Mouse (Mus musculus): ENCODE results near the gene Atp1a1. TPM values are rescaled to one million over a fixed set of nuclear protein-coding genes. Genes with fewer than 3 reads are reported as not detected.

Gene Atp1a1
- total and polyA plus RNA-seq, 2 experiments from 2014 or later, result 56.7 to 235 TPM

DNA sequence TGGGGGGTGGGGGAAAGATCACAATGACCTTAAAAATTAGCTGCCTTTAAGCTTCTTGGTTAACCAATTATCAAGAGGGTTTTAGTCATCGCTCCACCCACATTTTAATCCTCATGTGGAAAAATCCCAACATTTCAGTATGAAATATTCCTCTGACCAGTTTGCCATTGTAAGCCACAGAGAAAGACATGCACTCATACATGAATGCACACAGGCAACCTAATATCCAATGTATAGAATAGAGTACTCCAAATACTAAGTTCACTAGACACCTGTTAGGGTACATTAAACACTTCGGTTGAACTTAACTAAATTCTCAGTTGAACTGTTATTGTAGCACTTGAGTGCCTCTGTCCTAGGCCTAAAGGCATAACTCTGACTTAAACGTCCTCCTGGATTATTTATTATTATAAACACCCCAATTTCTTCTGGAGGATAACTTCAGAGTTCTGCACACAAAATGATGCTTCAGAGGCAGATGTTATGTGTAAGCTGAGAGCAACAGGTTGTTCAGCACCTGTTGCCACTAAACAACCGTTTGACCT is 1.9 kb downstream of the Atp1a1 start:
- Histone ChIP-seq H3K9ac (replicated peaks; ENCODE audit: low read length, poor library complexity, severe bottlenecking) (0 out of 2 replicates have a peak overlapping the region, but pooled peaks have one; percentile 98), H3K9me3 (ENCODE audit: low read length) (no peaks in the 10 kb centered on the region)
- 80% methylated on average over 4 of the region's 4 CpGs for WGBS

DNA sequence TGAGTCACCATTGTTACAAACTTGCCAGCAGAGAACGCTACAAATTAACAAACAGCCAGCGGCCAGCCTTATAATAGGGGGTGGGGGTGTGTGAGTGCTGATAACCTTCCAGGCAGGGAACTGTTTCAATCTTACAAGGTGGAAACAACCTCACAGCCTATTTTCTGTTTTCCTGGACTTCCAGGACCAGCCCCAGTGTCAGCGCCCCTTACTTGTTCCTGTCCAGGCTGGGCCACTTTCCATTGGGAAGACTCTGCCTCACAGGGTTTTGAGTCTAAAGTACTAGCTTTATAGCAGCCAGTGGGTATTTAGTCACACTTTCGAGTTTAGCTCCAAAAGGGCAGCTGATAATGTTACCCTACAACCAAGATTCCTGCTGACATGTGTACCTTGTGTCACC is 2.8 kb downstream of the Atp1a1 start:
- Histone ChIP-seq H3K9me3 (ENCODE audit: low read length) (no peaks in the 10 kb centered on the region), H3K4me3 (ENCODE audit: low read depth, low read length) (no peak overlapping the region), H3K27ac (ENCODE audit: low read depth, low read length) (no peak overlapping the region), H3K27me3 (ENCODE audit: insufficient read depth, low read length) (no peaks in the 10 kb centered on the region), H3K4me1 (ENCODE audit: insufficient read depth, low read length) (peaks cover 26% of the 10 kb centered on the region), H3K4me2 (ENCODE audit: low read depth, low read length, poor library complexity, severe bottlenecking) (peak overlapping the region; percentile 83), H3K36me3 (ENCODE audit: insufficient read depth, low read length) (no peaks in the 10 kb centered on the region), H3K9ac (replicated peaks; ENCODE audit: low read length, poor library complexity, severe bottlenecking) (0 out of 2 replicates have a peak overlapping the region, but pooled peaks have one; percentile 42)
- WGBS, result 49% methylated on average over 4 of the region's 4 CpGs
- no peak for ATAC-seq (ENCODE audit: low FRiP score)
- no peak for DNase-seq (ENCODE audit: low spot score)
- no peak for TF ChIP-seq CTCF (IDR thresholded peaks at IDR 0.05)

More for the DNA sequence above, 1.9 kb downstream of the Atp1a1 start:
- no peak overlapping the region for H3K27ac ChIP-seq (ENCODE audit: low read depth, low read length)
- TF ChIP-seq CTCF (IDR thresholded peaks at IDR 0.05), result no peak
- H3K4me3 ChIP-seq (ENCODE audit: low read depth, low read length), result peak overlapping the region; percentile 96
- H3K4me1 ChIP-seq (ENCODE audit: insufficient read depth, low read length), result peaks cover 26% of the 10 kb centered on the region
- H3K4me2 ChIP-seq (ENCODE audit: low read depth, low read length, poor library complexity, severe bottlenecking), result peak overlapping the region; percentile 83
- DNase-seq (ENCODE audit: low spot score) (no peak), ATAC-seq (ENCODE audit: low FRiP score) (no peak)
- H3K36me3 ChIP-seq (ENCODE audit: insufficient read depth, low read length), result no peaks in the 10 kb centered on the region
- H3K27me3 ChIP-seq (ENCODE audit: insufficient read depth, low read length), result no peaks in the 10 kb centered on the region

DNA sequence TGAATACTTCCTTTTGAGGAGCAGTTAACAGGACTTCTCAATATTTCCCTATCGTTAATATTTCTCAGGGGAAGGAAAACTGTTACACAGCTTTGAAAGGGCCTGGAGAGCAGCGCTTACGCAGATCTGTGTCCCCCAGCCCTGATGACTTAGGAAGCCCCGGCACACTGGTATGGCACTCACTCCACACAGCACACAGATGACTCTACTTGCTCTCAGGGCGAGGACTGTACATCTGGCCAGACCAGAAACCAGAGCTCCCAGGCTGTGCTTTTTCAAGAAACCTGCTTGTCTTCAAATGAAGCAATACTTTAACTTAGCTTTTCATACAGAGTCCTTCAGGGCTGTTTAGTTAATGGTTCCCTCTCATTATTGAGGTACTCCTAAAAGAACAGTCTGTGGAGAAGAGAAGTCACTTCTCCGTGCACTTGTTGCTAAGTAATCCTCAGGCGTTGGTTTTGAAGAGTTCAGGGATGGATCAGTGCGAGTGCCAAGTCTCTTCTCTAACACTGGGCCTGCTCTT is 3.4 kb downstream of the Atp1a1 start:
- no peaks in the 10 kb centered on the region for H3K27me3 ChIP-seq (ENCODE audit: insufficient read depth, low read length)
- no peak overlapping the region for H3K27ac ChIP-seq (ENCODE audit: low read depth, low read length)
- H3K9ac ChIP-seq (replicated peaks; ENCODE audit: low read length, poor library complexity, severe bottlenecking), result no peak overlapping the region; the same call in 1 of the 2 replicates
- H3K36me3 ChIP-seq (ENCODE audit: insufficient read depth, low read length), result no peaks in the 10 kb centered on the region
- ATAC-seq (ENCODE audit: low FRiP score), result no peak
- H3K4me3 ChIP-seq (ENCODE audit: low read depth, low read length), result peak overlapping the region; percentile 5; the same call in 1 of the 2 replicates
- H3K9me3 ChIP-seq (ENCODE audit: low read length), result no peaks in the 10 kb centered on the region
- H3K4me1 ChIP-seq (ENCODE audit: insufficient read depth, low read length), result peaks cover 26% of the 10 kb centered on the region
- 51% methylated on average over 8 of the region's 8 CpGs for WGBS
- peak overlapping the region; percentile 83 for H3K4me2 ChIP-seq (ENCODE audit: low read depth, low read length, poor library complexity, severe bottlenecking)
- no peak for DNase-seq (ENCODE audit: low spot score)
- no peak for TF ChIP-seq CTCF (IDR thresholded peaks at IDR 0.05)

DNA sequence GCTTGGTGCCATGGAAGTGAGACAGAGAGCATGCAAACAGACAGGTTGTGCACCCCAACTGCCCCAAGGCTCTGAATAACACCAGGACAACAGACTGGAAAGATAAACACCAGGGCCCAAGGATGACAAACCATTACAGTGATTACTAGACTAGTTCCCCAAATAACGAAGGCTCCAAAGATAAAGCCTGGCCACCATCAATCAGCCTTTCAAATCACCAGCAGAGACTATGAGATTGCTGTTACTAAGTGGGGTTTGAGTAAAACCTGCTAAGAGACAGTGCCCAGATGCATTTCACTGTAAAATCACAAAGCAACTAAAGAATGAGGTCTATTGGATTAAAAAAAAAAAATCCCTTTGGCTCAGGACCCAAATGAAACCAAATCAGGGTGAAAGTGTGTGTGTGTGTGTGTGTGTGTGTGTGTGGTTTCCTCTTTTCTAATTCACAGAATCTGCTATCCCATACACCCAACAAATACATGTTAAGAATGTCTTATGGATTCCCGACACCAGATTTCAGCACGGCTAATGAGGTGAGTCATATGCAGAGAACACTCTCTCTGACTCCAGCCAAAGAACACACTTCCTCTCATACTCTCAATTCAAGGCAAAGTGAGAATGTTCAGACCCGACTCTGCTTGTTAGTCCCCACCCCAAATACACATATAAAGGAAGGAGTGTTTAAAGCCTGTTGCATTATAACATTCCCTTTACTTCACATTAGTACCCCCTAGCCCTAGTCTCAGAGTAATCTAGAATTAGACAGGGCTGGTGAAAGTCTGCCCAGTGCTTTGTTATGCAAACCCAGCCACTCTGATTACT is 4.4 kb downstream of the Atp1a1 start:
- no peak overlapping the region for H3K27ac ChIP-seq (ENCODE audit: low read depth, low read length)
- no peak for DNase-seq (ENCODE audit: low spot score)

DNA sequence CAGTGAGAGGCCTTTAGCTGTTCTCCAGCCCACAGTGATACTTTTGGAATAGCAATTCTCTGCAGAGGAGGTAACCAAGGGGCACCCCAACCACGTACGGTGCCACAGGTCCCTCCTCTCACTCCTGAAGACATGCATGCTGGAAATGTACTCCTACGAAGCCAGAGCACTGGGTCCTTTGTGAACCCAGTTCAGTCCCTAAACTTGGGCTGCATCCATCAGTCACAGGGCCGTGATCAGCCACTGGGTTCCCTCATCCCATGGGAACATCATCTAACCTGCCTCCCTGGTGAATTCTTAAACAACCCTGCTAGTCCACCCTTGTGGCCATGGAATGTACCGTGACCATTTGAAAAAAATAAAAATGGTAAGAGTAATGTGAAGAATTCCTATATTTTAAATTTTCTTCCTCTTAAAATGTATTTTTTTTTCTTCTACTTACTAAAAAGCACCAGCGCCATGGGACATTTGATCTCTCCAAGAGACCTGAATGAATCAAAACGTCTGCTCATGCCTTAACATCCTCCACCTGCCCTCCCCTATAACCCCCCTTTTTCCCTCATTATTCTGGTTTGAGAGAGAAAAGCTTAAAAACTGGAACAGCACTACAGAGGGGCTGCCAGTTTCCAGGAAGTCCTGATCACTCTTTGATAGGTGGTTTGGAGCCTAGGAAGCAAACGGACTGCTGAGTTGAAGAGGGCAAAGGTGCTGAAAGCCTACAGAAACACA is 5.1 kb downstream of the Atp1a1 start:
- ATAC-seq (ENCODE audit: low FRiP score) (no peak), DNase-seq (ENCODE audit: low spot score) (no peak)
- peak overlapping the region; percentile 18; the same call in 1 of the 2 replicates for H3K4me2 ChIP-seq (ENCODE audit: low read depth, low read length, poor library complexity, severe bottlenecking)
- 64% methylated on average over 8 of the region's 8 CpGs for WGBS
- peaks cover 26% of the 10 kb centered on the region for H3K4me1 ChIP-seq (ENCODE audit: insufficient read depth, low read length)
- peaks cover 5% of the 10 kb centered on the region; the same call in 1 of the 2 replicates for H3K36me3 ChIP-seq (ENCODE audit: insufficient read depth, low read length)
- no peak overlapping the region for H3K27ac ChIP-seq (ENCODE audit: low read depth, low read length)
- H3K4me3 ChIP-seq (ENCODE audit: low read depth, low read length), result no peak overlapping the region
- no peak for TF ChIP-seq CTCF (IDR thresholded peaks at IDR 0.05)
- H3K27me3 ChIP-seq (ENCODE audit: insufficient read depth, low read length), result no peaks in the 10 kb centered on the region
- H3K9me3 ChIP-seq (ENCODE audit: low read length), result no peaks in the 10 kb centered on the region
- H3K9ac ChIP-seq (replicated peaks; ENCODE audit: low read length, poor library complexity, severe bottlenecking), result no peak overlapping the region

More for the DNA sequence above, 4.4 kb downstream of the Atp1a1 start:
- TF ChIP-seq CTCF (IDR thresholded peaks at IDR 0.05), result no peak
- Histone ChIP-seq H3K4me2 (ENCODE audit: low read depth, low read length, poor library complexity, severe bottlenecking) (peak overlapping the region; percentile 83), H3K9me3 (ENCODE audit: low read length) (no peaks in the 10 kb centered on the region), H3K9ac (replicated peaks; ENCODE audit: low read length, poor library complexity, severe bottlenecking) (no peak overlapping the region), H3K27me3 (ENCODE audit: insufficient read depth, low read length) (no peaks in the 10 kb centered on the region), H3K4me3 (ENCODE audit: low read depth, low read length) (no peak overlapping the region), H3K4me1 (ENCODE audit: insufficient read depth, low read length) (peaks cover 26% of the 10 kb centered on the region), H3K36me3 (ENCODE audit: insufficient read depth, low read length) (no peaks in the 10 kb centered on the region)
- ATAC-seq (ENCODE audit: low FRiP score), result no peak
- WGBS, result 16% methylated on average over 4 of the region's 4 CpGs
